Mouse (Mus musculus) erythroblast, embryonic 14.5 days (primary cell): ENCODE results near the gene S100a1.

Experiments used
- GATA1 ChIP-seq: IDR thresholded peaks from 2 replicates; pipeline ENCODE4 v1.6.1; 2012; ENCODE audit warnings: low read length, inconsistent platforms, mixed read lengths
- TAL1 ChIP-seq: IDR thresholded peaks from 3 replicates; pipeline ENCODE4 v1.6.1; 2012; ENCODE audit warnings: low read length, inconsistent platforms, mixed read lengths

DNA sequence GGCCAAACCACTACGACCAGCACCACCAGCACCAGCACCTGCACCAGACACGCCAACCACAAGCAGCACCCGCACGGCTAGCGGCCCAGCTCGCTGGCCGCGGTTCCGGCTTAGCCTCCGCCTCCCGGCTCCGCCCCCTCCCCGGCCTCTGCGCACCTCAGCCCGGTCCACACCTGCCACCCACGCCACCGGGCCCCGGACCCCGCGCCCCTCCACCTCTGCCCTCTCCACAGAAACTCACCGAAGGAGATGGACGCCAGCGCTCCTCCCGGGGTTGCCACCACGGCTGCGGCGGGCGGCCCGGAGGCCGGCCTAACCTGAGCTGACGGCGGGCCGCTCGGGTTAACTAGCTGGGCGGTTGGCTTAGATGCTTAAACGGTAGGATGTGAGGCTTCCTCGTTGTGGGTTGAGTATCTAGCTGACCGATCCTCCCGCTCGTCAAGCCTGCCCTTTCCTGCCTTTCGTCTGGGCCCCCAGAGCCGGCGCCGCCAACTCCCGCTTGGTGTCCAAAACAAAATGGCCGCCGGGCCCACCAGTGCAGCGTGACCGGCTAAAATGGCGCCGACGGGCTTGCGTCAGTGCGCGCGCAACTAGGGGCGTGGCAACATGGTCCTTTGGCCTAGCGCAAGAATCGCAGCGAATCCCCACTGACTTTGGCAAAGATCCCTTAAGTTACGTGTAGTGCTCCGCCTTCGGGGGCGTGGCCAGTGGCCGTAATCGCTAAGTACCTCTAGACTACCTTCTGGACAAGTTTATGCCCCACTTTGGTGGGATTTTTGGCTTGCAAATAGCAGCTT is 5.0 kb downstream of the S100a1 start, which contains the start of gene Chtop:
- TF ChIP-seq GATA1 (no peak), TAL1 (no peak)
